ENCODE assay signal across 20 mouse cellular contexts in genomic region chr7:121171888-121172287, GRCm38 (mm10).
DNase-seq lines count a peak whose midpoint lies in the region; ATAC-seq lines count a peak whose summit lies in the region.
"Had no signal": no experiment of that assay in that cellular context is flagged by ENCODE, and none has a peak within 500 bp of the region (broad histone marks: within the 10 kb centered on the region; RNA-seq: fewer than 3 reads in every experiment).

No protein-coding gene starts in this region.

- 0 out of 2 replicates have a peak, but pooled peaks have one; percentile 29 for ATAC-seq in neural tube, embryonic 12.5 days (ENCODE audit: low FRiP score, low read depth)
- no peak for ATAC-seq in neural tube, embryonic 15.5 days (ENCODE audit: low FRiP score)
- peak; percentile 71 for ATAC-seq in forebrain, embryonic 16.5 days
- ATAC-seq: CD4-positive, CD25-positive, alpha-beta regulatory T cell, adult 4 months; liver, postnatal 0 days had no signal

- H3K27ac ChIP-seq in neural tube, embryonic 12.5 days: no peak overlapping the region
- no peak overlapping the region for H3K27ac ChIP-seq in neural tube, embryonic 15.5 days (replicated peaks)
- no peak overlapping the region for H3K27ac ChIP-seq in embryonic facial prominence, embryonic 10.5 days (replicated peaks)
- H3K27ac ChIP-seq in forebrain, embryonic 16.5 days (ENCODE audit: low read length): no peak overlapping the region
- H3K27ac ChIP-seq: embryonic facial prominence, embryonic 15.5 days; heart, embryonic 10.5 days; limb, embryonic 15.5 days had no signal

- peak; percentile 32 for DNase-seq in embryonic facial prominence, embryonic 10.5 days (ENCODE audit: low spot score)
- no peak for DNase-seq in cerebellum, adult 8-10 months
- DNase-seq in gastrocnemius, postnatal 25 days: no peak
- DNase-seq in cerebellum, postnatal 4 days (ENCODE audit: low spot score in 2 of 2): no peak
- DNase-seq: adrenal gland, postnatal 14 days; cerebellum, postnatal 10 days; gastrocnemius, postnatal 14 days; kidney, adult 11 months; kidney, postnatal 14 days; layer of hippocampus, adult 9-11 months; liver, postnatal 0 days; lung, postnatal 4 days; right cerebral cortex, postnatal 4 days had no signal

- no peaks in the 10 kb centered on the region for H3K27me3 ChIP-seq in neural tube, embryonic 12.5 days (replicated peaks)
- H3K27me3 ChIP-seq in neural tube, embryonic 15.5 days (replicated peaks): no peaks in the 10 kb centered on the region
- H3K27me3 ChIP-seq in embryonic facial prominence, embryonic 10.5 days (replicated peaks; ENCODE audit: low read depth, poor library complexity, severe bottlenecking): no peaks in the 10 kb centered on the region
- H3K27me3 ChIP-seq in forebrain, embryonic 16.5 days (replicated peaks; ENCODE audit: control insufficient read depth, insufficient read depth, low read length): peaks cover 3% of the 10 kb centered on the region; the same call in 1 of the 2 replicates
- H3K27me3 ChIP-seq: embryonic facial prominence, embryonic 15.5 days; limb, embryonic 15.5 days had no signal

- no peak overlapping the region for H3K4me2 ChIP-seq in neural tube, embryonic 12.5 days (replicated peaks)
- no peak overlapping the region for H3K4me2 ChIP-seq in neural tube, embryonic 15.5 days
- H3K4me2 ChIP-seq in forebrain, embryonic 16.5 days (ENCODE audit: low read length): no peak overlapping the region
- H3K4me2 ChIP-seq: embryonic facial prominence, embryonic 15.5 days; limb, embryonic 15.5 days had no signal

- no peak overlapping the region for H3K4me3 ChIP-seq in neural tube, embryonic 12.5 days
- H3K4me3 ChIP-seq in neural tube, embryonic 15.5 days (replicated peaks): no peak overlapping the region
- no peak overlapping the region for H3K4me3 ChIP-seq in embryonic facial prominence, embryonic 10.5 days
- no peak overlapping the region for H3K4me3 ChIP-seq in forebrain, embryonic 16.5 days (replicated peaks; ENCODE audit: low read length)
- H3K4me3 ChIP-seq: embryonic facial prominence, embryonic 15.5 days; heart, embryonic 10.5 days; limb, embryonic 15.5 days had no signal

- peaks cover 7% of the 10 kb centered on the region; the same call in 1 of the 2 replicates for H3K4me1 ChIP-seq in neural tube, embryonic 12.5 days
- peaks cover 9% of the 10 kb centered on the region; the same call in 1 of the 2 replicates for H3K4me1 ChIP-seq in neural tube, embryonic 15.5 days
- H3K4me1 ChIP-seq in embryonic facial prominence, embryonic 10.5 days: peaks cover 18% of the 10 kb centered on the region
- peaks cover 7% of the 10 kb centered on the region for H3K4me1 ChIP-seq in forebrain, embryonic 16.5 days (replicated peaks; ENCODE audit: control insufficient read depth, insufficient read depth, low read length)
- H3K4me1 ChIP-seq: embryonic facial prominence, embryonic 15.5 days; heart, embryonic 10.5 days; limb, embryonic 15.5 days had no signal

- no peaks in the 10 kb centered on the region for H3K9me3 ChIP-seq in neural tube, embryonic 12.5 days
- H3K9me3 ChIP-seq in neural tube, embryonic 15.5 days (replicated peaks): no peaks in the 10 kb centered on the region
- H3K9me3 ChIP-seq in embryonic facial prominence, embryonic 10.5 days: no peaks in the 10 kb centered on the region
- no peaks in the 10 kb centered on the region for H3K9me3 ChIP-seq in forebrain, embryonic 16.5 days (ENCODE audit: control insufficient read depth, low read length)
- H3K9me3 ChIP-seq: embryonic facial prominence, embryonic 15.5 days; heart, embryonic 10.5 days; limb, embryonic 15.5 days had no signal

- no peaks in the 10 kb centered on the region for H3K36me3 ChIP-seq in neural tube, embryonic 12.5 days
- H3K36me3 ChIP-seq in neural tube, embryonic 15.5 days: no peaks in the 10 kb centered on the region
- no peaks in the 10 kb centered on the region for H3K36me3 ChIP-seq in embryonic facial prominence, embryonic 10.5 days (replicated peaks)
- H3K36me3 ChIP-seq in forebrain, embryonic 16.5 days (ENCODE audit: control insufficient read depth, insufficient read depth): no peaks in the 10 kb centered on the region
- H3K36me3 ChIP-seq: embryonic facial prominence, embryonic 15.5 days; heart, embryonic 10.5 days; limb, embryonic 15.5 days had no signal

- no peak overlapping the region for H3K9ac ChIP-seq in neural tube, embryonic 12.5 days
- no peak overlapping the region for H3K9ac ChIP-seq in neural tube, embryonic 15.5 days (replicated peaks)
- no peak overlapping the region for H3K9ac ChIP-seq in forebrain, embryonic 16.5 days (replicated peaks; ENCODE audit: low read depth, low read length)
- H3K9ac ChIP-seq: embryonic facial prominence, embryonic 15.5 days; limb, embryonic 15.5 days; liver, postnatal 0 days had no signal

- 2% methylated on average over 6 of the region's 6 CpGs for WGBS in neural tube, embryonic 12.5 days
- WGBS in neural tube, embryonic 15.5 days: 7% methylated on average over 6 of the region's 6 CpGs
- WGBS in embryonic facial prominence, embryonic 10.5 days: 6% methylated on average over 6 of the region's 6 CpGs
- 1% methylated on average over 6 of the region's 6 CpGs for WGBS in forebrain, embryonic 16.5 days
